Mouse (Mus musculus) heart, embryonic 10.5 days (tissue): ENCODE measurements around the gene Psg20. TPM values are rescaled to one million over a fixed set of nuclear protein-coding genes. Genes with fewer than 3 reads are reported as not detected.
"Not testable (repeated sequence)": the region's sequence is repeated elsewhere in the genome, so short reads cannot be mapped to it uniquely, and the experiment has no call there.

ENCODE experiments used
- DNase-seq: peaks from one replicate; pipeline ENCODE4 v3.0.0-alpha.2; 2017; ENCODE audit warnings: low spot score
- H3K27ac ChIP-seq: fragments of 300-500 bp; sonication (generic); 2 replicates; pipeline ENCODE4 v1.5.1; 2016; ENCODE audit warnings: mild to moderate bottlenecking
- H3K27me3 ChIP-seq: fragments of 300-500 bp; sonication (generic); 2 replicates; pipeline ENCODE4 v1.6.1; 2016; ENCODE audit warnings: mild to moderate bottlenecking; ENCODE audit not compliant: poor library complexity, insufficient read depth, severe bottlenecking
- H3K36me3 ChIP-seq: fragments of 300-500 bp; sonication (generic); 2 replicates; pipeline ENCODE4 v1.6.1; 2016; ENCODE audit warnings: mild to moderate bottlenecking, moderate library complexity
- H3K4me1 ChIP-seq: fragments of 300-500 bp; sonication (generic); 2 replicates; pipeline ENCODE4 v1.6.1; 2016; ENCODE audit warnings: mild to moderate bottlenecking
- H3K4me3 ChIP-seq: fragments of 300-500 bp; sonication (generic); 2 replicates; pipeline ENCODE4 v1.5.1; 2016; ENCODE audit warnings: mild to moderate bottlenecking, moderate library complexity
- H3K9me3 ChIP-seq: fragments of 300-500 bp; sonication (generic); 2 replicates; pipeline ENCODE4 v1.6.1; 2016; ENCODE audit warnings: mild to moderate bottlenecking, moderate library complexity
- WGBS: fragments of 180-500 bp; shearing (Covaris S2); methylation state at CpG from one replicate; pipeline ENCODE4 v1.1.7; 2016; 5-methylcytosine and 5-hydroxymethylcytosine counted together
- polyA plus RNA-seq: library from polyadenylated mRNA; unstranded; fragments of >200 nt; fragmentation: Nextera tagmentation; extraction: Ambion mirVana; gene quantifications from 2 replicates; pipeline ENCODE4 v1.2.1, GENCODE M21; 2016

Psg20 gene
- polyA plus RNA-seq: not detected in 2 replicates

DNA sequence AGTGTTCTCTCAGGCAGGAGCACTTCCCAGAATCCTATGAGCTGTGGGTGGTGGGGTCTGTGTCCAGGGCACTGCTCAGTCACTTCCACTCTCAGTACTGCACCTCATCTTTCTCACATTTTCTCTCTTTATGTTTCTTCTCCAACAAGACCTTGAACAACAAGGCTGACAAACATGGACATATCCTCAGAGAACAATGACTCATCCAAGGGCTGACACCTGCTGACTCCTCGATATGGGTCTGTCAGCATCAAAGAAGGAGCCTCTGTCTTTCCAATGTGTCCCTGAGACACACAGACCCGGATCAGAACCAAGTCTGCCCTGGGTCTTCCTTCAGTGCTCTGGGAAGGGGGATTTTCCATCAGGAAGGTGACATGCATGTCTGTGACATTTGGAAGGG, at the start of gene Psg20:
Gene Psg20, minus strand, starts transcription at position 101 of the 400 bp plus-strand sequence.
- WGBS: 56% methylated on average over 2 of the region's 2 CpGs
- no peaks in the 10 kb centered on the region for H3K4me1 ChIP-seq

DNA sequence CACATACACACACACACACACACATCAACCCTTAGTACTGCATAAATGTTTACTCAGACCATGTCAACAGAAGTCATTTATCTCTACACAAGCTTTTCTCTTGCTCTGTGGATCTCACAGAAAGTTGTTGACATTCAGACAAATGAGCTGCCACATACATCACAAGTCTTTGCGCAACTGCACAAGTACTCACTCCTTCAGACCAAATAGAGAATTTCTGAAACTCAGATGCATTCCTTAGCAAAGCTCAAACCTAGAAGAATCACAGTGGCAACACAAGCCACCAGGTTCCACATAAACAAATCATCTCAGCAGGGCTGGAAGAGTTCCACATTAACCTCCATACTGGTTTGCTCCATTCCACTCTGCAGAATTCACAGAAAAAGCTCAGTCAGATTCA, 48.5 kb upstream of the Psg20 start:
- 77% methylated on average over 1 of the region's 1 CpGs for WGBS
- Histone ChIP-seq H3K4me3 (no peak overlapping the region), H3K4me1 (no peaks in the 10 kb centered on the region), H3K27me3 (no peaks in the 10 kb centered on the region), H3K9me3 (no peaks in the 10 kb centered on the region), H3K36me3 (no peaks in the 10 kb centered on the region), H3K27ac (no peak overlapping the region)
- DNase-seq: peak; percentile 16

More for the DNA sequence above, at the start of gene Psg20:
- Histone ChIP-seq H3K36me3 (no peaks in the 10 kb centered on the region), H3K27ac (no peak within 1 kb of the TSS), H3K9me3 (no peaks in the 10 kb centered on the region), H3K27me3 (no peaks in the 10 kb centered on the region), H3K4me3 (no peak within 1 kb of the TSS)
- DNase-seq: peak; percentile 33

DNA sequence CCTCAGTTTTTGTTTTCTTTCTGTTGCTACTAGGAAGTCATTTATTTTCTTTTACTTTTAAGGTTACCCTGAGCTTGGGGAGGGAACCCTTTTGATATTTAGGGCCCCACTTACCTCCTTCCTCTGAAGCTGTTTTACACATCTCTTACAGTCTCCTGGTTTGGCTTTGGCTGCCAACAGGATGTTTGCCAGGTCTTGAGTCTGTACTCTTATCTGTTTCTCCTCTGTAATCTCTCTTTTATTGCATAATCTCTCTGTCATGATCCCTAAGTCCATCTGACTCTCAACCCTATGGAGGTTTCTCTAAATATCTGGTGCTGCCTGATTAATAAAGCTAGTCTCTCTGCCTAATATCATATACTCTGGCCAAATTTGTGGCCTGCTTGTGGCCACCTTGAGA, 47.1 kb upstream of the Psg20 start:
- peak; percentile 36 for DNase-seq
- Histone ChIP-seq H3K4me1 (no peaks in the 10 kb centered on the region), H3K27me3 (no peaks in the 10 kb centered on the region)

DNA sequence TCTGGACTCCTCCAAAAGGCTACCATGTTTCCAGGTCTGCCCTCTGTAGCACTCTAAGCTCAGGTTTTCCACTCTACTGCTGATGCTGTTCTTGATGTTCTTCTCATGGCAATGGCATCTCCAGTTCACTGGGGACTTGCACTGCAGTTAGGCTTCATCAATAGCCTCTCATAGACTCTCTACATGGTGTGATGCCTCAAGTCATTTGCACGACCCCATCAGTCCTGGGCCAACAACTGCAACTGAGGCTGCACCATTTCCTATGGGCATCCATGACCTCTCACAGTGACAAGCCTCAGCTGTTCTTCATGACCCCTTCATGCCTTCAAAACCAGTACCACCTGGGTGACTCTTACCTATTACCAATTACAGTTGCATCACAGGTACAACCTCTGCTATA, 42.4 kb upstream of the Psg20 start:
- WGBS: 59% methylated on average over 1 of the region's 1 CpGs
- Histone ChIP-seq H3K9me3 (no peaks in the 10 kb centered on the region), H3K4me3 (no peak overlapping the region), H3K36me3 (no peaks in the 10 kb centered on the region), H3K4me1 (no peaks in the 10 kb centered on the region), H3K27ac (no peak overlapping the region), H3K27me3 (no peaks in the 10 kb centered on the region)
- peak; percentile 52 for DNase-seq

More for the DNA sequence above, 47.1 kb upstream of the Psg20 start:
- Histone ChIP-seq H3K9me3 (no peaks in the 10 kb centered on the region), H3K27ac (no peak overlapping the region), H3K36me3 (no peaks in the 10 kb centered on the region), H3K4me3 (no peak overlapping the region)

DNA sequence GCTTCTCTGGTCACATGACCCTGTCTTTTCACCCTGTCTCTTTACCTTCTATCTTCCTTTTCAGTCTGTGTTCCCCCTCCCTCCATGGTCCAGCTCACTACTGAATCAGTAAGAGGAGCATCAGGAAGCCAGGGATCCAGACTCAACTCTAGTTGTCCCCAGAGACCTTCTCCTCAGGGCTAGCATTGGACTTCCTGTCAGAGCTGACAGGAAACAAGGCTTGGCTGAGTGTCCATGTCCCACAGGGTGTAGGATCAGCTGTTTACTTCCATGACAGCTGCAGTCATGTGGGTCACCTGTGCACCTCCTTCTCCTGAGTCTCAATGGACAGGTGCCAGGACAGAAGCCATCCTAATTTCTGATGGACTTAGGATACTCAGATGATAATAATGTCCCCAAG, 39.9 kb upstream of the Psg20 start:
- H3K4me3 ChIP-seq, H3K27ac ChIP-seq, H3K27me3 ChIP-seq, H3K9me3 ChIP-seq, DNase-seq, H3K36me3 ChIP-seq, H3K4me1 ChIP-seq: not testable (repeated sequence)

DNA sequence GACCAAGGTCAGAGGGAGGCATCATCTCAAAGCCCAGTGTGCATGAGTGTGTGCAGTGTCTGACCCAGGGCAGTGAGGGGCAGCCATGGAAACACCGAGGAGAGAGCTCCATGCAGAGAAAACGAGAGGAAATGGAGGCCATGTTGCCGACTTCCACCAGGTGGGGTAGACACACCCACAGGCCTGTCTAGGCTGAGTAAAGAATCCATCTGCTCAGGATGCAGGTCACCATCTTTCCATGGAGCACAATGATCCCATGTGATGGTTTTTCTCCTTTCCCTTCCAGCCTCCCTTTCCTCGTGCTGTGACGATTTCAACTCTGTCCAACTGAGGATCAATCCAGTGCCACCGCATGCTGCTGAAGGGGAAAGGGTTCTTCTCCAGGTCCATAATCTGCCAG, 38.0 kb upstream of the Psg20 start:
- Histone ChIP-seq H3K4me3 (no peak overlapping the region), H3K36me3 (no peaks in the 10 kb centered on the region), H3K27ac (no peak overlapping the region), H3K27me3 (no peaks in the 10 kb centered on the region), H3K9me3 (no peaks in the 10 kb centered on the region), H3K4me1 (no peaks in the 10 kb centered on the region)
- WGBS: 83% methylated on average over 6 of the region's 6 CpGs
- DNase-seq: peak; percentile 61

DNA sequence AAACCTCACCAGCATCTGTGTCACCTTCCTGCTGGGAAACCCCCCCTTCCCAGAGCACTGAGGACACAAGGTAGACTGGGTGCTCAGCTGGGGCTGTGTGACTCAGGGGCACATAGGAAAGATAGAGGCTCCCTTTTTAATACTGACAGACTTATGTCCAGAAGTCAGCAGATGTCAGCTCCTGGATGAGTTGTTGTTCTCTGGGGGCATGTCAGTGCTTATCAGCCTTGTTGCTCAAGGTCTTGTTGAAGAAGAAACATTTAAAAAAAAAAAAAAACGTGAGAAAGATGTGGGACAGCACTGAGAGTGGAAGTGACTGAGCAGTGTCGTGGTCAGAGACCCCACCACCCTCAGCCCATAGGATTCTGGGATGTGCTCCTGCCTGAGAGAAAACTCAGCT, 31.8 kb upstream of the Psg20 start, which contains the start of gene Psg22:
Gene Psg22, plus strand, starts transcription at position 301 of the 400 bp plus-strand sequence.
- H3K27me3 ChIP-seq: no peaks in the 10 kb centered on the region
- H3K36me3 ChIP-seq: no peaks in the 10 kb centered on the region
- H3K9me3 ChIP-seq: no peaks in the 10 kb centered on the region
- DNase-seq: peak; percentile 41
- no peaks in the 10 kb centered on the region for H3K4me1 ChIP-seq
- H3K4me3 ChIP-seq: no peak within 1 kb of the TSS
- 43% methylated on average over 2 of the region's 2 CpGs for WGBS
- no peak within 1 kb of the TSS for H3K27ac ChIP-seq

DNA sequence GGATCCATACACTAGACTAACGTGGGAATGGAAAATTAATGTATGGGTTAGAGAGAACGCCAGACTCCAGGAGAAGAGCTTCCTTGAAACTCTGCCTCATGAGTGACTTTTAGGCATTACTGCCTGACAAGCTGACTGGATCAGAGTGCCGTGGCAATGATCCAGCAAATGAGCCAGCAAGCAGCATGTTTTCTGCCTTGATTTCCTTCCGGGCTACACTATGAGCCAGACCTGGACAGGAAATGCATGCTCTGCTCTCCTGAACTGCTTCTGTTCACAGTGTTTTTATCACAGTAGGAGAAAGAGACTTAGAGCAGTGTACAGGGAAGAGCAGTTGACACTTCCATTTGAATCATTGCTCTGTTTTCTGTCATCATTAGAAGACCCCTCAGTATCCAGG, 29.6 kb upstream of the Psg20 start:
- DNase-seq: no peak
- WGBS: 64% methylated on average over 4 of the region's 4 CpGs
- no peaks in the 10 kb centered on the region for H3K9me3 ChIP-seq
- no peaks in the 10 kb centered on the region for H3K36me3 ChIP-seq
- H3K27me3 ChIP-seq: no peaks in the 10 kb centered on the region
- H3K4me1 ChIP-seq: no peaks in the 10 kb centered on the region
- no peak overlapping the region for H3K27ac ChIP-seq
- H3K4me3 ChIP-seq: no peak overlapping the region

DNA sequence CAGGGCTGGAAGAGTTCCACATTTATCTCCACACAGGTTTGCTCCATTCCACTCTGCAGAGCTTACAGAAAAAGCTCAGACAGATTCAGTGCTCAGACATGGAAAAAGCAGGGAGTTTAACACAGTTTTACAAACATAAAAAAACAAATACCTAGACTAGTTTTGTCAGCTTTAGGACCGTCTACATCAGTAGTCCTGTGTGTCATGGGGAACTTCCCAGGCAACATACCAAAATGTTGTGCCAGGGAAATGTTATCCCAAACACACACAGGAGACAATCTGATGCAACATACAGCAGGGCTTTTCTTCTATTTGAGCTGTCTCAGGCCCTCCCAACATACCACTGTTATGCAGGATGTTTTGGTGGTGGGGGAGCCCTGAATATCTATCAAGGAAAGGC, 24.9 kb upstream of the Psg20 start:
- DNase-seq: no peak
- Histone ChIP-seq H3K27me3 (no peaks in the 10 kb centered on the region), H3K9me3 (no peaks in the 10 kb centered on the region), H3K27ac (no peak overlapping the region), H3K4me3 (no peak overlapping the region), H3K4me1 (no peaks in the 10 kb centered on the region), H3K36me3 (no peaks in the 10 kb centered on the region)
- 54% methylated on average over 1 of the region's 1 CpGs for WGBS

DNA sequence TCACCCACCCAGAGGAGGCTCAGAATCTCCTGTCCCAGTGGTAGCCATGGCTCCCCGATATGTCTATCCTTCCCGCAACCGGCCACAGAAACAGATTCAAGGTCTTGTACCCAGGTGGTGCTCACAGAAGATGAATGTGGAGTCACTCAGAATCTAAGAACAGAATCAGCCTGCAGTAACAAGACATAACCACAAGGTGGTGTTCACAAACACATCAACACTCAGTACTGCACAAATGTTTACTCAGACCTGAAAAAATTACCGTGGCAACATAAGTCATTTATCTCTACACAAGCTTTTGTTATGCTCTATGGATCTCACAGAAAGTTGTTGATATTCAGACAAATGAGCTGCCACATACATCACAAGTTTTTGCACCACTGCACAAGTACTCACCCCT, 24.3 kb upstream of the Psg20 start:
- not testable (repeated sequence) for H3K9me3 ChIP-seq, H3K36me3 ChIP-seq, H3K4me3 ChIP-seq, DNase-seq, H3K27me3 ChIP-seq, H3K4me1 ChIP-seq, H3K27ac ChIP-seq
- WGBS: 75% methylated on average over 4 of the region's 4 CpGs

DNA sequence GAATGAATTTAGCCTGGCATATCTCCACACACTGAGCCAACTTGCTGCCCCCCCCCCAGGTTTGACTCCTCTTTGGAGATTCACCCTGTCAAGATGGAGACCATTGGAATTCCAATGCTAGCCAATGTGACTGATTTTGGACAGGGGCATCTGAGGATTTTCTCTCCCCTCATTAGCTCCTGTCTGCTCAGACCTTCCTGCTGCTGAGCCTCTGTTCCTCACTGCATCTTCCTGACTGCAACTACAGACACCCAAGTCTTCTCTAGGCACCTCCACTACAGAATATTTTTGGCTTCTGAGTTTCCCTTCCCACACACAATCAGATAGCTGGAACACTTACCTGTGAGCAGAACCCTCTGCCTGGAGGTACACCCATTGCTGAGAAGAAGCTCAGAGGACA, 399 bp downstream of the Psg20 start:
- H3K27me3 ChIP-seq: no peaks in the 10 kb centered on the region
- H3K36me3 ChIP-seq: no peaks in the 10 kb centered on the region
- H3K4me1 ChIP-seq: no peaks in the 10 kb centered on the region
- DNase-seq: no peak
- no peak overlapping the region for H3K4me3 ChIP-seq
- no peak overlapping the region for H3K27ac ChIP-seq
- H3K9me3 ChIP-seq: no peaks in the 10 kb centered on the region

DNA sequence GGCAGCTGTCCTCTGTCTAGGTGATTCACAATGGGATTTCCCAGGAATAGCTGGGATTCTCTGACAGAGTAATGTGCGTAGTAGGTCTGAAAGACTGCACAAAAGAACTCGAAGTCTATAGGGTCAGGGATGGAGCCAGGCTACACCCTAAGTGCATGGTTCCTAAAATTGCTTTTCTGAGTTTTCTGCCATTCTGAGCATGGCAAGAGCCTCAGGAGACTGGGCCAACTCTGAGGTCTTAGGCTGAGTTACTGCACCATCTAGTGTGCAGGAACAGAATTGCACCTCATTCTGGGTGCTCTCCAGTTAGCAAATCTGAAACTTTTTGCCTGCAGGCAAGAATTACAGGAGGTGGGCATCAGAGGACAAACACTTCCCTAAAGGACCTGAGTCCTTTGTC, 6.2 kb downstream of the Psg20 start:
- DNase-seq: peak; percentile 56
- WGBS: 48% methylated on average over 2 of the region's 2 CpGs
- Histone ChIP-seq H3K9me3 (no peaks in the 10 kb centered on the region; the same call in 1 of the 2 replicates), H3K27me3 (no peaks in the 10 kb centered on the region), H3K27ac (no peak overlapping the region), H3K36me3 (no peaks in the 10 kb centered on the region), H3K4me3 (no peak overlapping the region), H3K4me1 (no peaks in the 10 kb centered on the region)

DNA sequence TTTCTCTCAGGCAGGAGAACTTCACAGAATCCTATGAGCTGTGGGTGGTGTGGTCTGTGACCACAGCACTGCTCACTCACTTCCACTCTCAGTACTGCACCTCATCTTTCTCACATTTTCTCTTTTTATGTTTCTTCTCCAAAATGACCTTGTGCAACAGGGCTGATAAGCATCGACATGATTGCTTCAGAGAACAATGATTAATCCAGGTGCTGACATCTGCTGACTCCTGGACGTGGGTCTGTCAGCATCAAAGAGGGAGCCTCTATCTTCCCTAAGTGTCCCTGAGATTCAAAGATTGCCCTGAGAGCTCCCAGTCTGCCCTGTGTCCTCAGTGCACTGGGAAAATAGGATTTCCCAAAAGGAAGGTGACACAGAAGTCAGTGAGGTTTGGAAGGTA, 29.4 kb downstream of the Psg20 start, which contains the start of gene Psg21:
Gene Psg21, minus strand, starts transcription at position 101 of the 400 bp plus-strand sequence.
- H3K27ac ChIP-seq, H3K4me1 ChIP-seq, H3K9me3 ChIP-seq, H3K27me3 ChIP-seq, H3K4me3 ChIP-seq, DNase-seq, H3K36me3 ChIP-seq: not testable (repeated sequence)
- 54% methylated on average over 2 of the region's 2 CpGs for WGBS

DNA sequence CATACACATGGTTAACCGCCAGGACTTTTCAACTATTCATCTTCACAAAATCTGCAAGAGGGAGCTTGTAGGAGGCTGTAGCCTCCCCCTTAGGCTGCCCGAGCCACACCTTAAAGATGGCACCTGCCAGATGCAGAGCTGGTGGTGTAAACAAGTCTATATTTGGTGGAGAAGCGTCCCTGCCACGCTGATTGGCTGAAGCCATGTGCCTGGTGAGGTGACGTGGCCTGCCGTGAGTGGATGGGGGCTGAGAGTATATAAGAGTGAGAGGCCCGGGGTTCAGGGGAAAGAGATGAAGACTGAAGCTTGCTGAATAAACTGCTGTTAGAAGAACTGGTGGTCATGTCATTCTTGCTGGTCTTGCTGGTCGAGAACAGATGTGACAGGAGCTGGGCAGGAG, 59.1 kb downstream of the Psg20 start:
- H3K9me3 ChIP-seq, H3K27ac ChIP-seq, H3K4me3 ChIP-seq, H3K4me1 ChIP-seq, H3K27me3 ChIP-seq, H3K36me3 ChIP-seq, DNase-seq: not testable (repeated sequence)
- 74% methylated on average over 8 of the region's 8 CpGs for WGBS
